Mouse (Mus musculus) lung, postnatal 4 days (tissue): ENCODE data around the gene C1qc.

Experiments used
- DNase-seq, 2 experiments: peaks; one replicate each; pipeline ENCODE4 v3.0.0; 2021

The C1qc gene

GRCm38 (mm10) chr4:136894821-136895220 is 2.0 kb upstream of the C1qc start:
- DNase-seq = no peak

- no peak for DNase-seq
These were observed 1.1 kb upstream of the C1qc start for GRCm38 (mm10) chr4:136893691-136894543.

- no peak for DNase-seq
These were observed 494 bp downstream of the C1qc start for GRCm38 (mm10) chr4:136892371-136892770.

GRCm38 (mm10) chr4:136891115-136891514 is 1.8 kb downstream of the C1qc start:
- no peak for DNase-seq

- no peak for DNase-seq
These were observed 2.9 kb downstream of the C1qc start for GRCm38 (mm10) chr4:136889981-136890380.

GRCm38 (mm10) chr4:136887714-136888113 is 5.2 kb downstream of the C1qc start:
- no peak for DNase-seq

GRCm38 (mm10) chr4:136886101-136886500 is 6.8 kb downstream of the C1qc start, which contains the start of gene C1qb:
TSS of gene C1qb (minus strand) at chr4:136886187.
- no peak for DNase-seq

- DNase-seq = no peak
These were observed 14.3 kb downstream of the C1qc start for GRCm38 (mm10) chr4:136878601-136879000.

GRCm38 (mm10) chr4:136878171-136878570 is 14.7 kb downstream of the C1qc start:
- DNase-seq = no peak

GRCm38 (mm10) chr4:136876971-136877370 is 15.9 kb downstream of the C1qc start:
- DNase-seq = peak in 1 of 2 experiments; percentile 37

- DNase-seq = no peak
These were observed 17.9 kb downstream of the C1qc start for GRCm38 (mm10) chr4:136875012-136875411.

GRCm38 (mm10) chr4:136868371-136868770 is 24.5 kb downstream of the C1qc start:
- no peak for DNase-seq

- DNase-seq = peak in 1 of 2 experiments; percentile 46
These were observed 25.0 kb downstream of the C1qc start for GRCm38 (mm10) chr4:136867690-136868345.

- no peak for DNase-seq
These were observed 27.3 kb downstream of the C1qc start for GRCm38 (mm10) chr4:136865531-136865930.

- DNase-seq = no peak
These were observed 28.0 kb downstream of the C1qc start for GRCm38 (mm10) chr4:136864751-136865470.

GRCm38 (mm10) chr4:136863517-136863916 is 29.3 kb downstream of the C1qc start:
- DNase-seq = no peak

- DNase-seq = no peak
These were observed 30.5 kb downstream of the C1qc start for GRCm38 (mm10) chr4:136862411-136862810.

GRCm38 (mm10) chr4:136861806-136862205 is 31.1 kb downstream of the C1qc start:
- DNase-seq = no peak

- no peak for DNase-seq
These were observed 32.8 kb downstream of the C1qc start for GRCm38 (mm10) chr4:136860022-136860421.

GRCm38 (mm10) chr4:136855081-136855480 is 37.8 kb downstream of the C1qc start:
- no peak for DNase-seq

GRCm38 (mm10) chr4:136852989-136853388 is 39.9 kb downstream of the C1qc start:
- DNase-seq = no peak

- no peak for DNase-seq
These were observed 40.7 kb downstream of the C1qc start for GRCm38 (mm10) chr4:136852119-136852518.

- DNase-seq = no peak
These were observed 44.3 kb downstream of the C1qc start for GRCm38 (mm10) chr4:136848565-136848964.
